Mouse (Mus musculus): Measurements from ENCODE around the gene Utf1. TPM values are rescaled to one million over a fixed set of nuclear protein-coding genes. Genes with fewer than 3 reads are reported as not detected.

Utf1 gene
- polyA plus RNA-seq (2016; fragmentation: Nextera tagmentation; extraction: Ambion mirVana): not detected in 2 replicates

GRCm38 (mm10) chr7:139943674-139944281, at the start of gene Utf1:
Gene Utf1, plus strand, starts transcription at chr7:139943789.
- WGBS: under 1% methylated on average over 59 of the region's 59 CpGs
- Histone ChIP-seq H3K4me1 (peaks cover 13% of the 10 kb centered on the region), H3K9me3 (no peaks in the 10 kb centered on the region), H3K9ac (0 out of 2 replicates have a peak within 1 kb of the TSS, but pooled peaks have one; percentile 25), H3K27me3 (peaks cover 85% of the 10 kb centered on the region), H3K4me2 (peak within 1 kb of the TSS; percentile 52), H3K27ac (no peak within 1 kb of the TSS), H3K36me3 (replicated peaks) (no peaks in the 10 kb centered on the region), H3K4me3 (replicated peaks) (peak within 1 kb of the TSS; percentile 36)
- ATAC-seq (ENCODE audit: low FRiP score): peak; percentile 30; the same call in 1 of the 2 replicates

- Histone ChIP-seq H3K4me1 (peaks cover 13% of the 10 kb centered on the region), H3K27ac (no peak within 1 kb of the TSS), H3K4me2 (peak within 1 kb of the TSS; percentile 88), H3K4me3 (replicated peaks) (peak within 1 kb of the TSS; percentile 53), H3K9ac (peak within 1 kb of the TSS; percentile 41), H3K36me3 (replicated peaks) (no peaks in the 10 kb centered on the region), H3K9me3 (no peaks in the 10 kb centered on the region), H3K27me3 (peaks cover 64% of the 10 kb centered on the region)
- WGBS: under 1% methylated on average over 50 of the region's 50 CpGs
- ATAC-seq (ENCODE audit: low FRiP score): peak; percentile 81
These were observed 48.7 kb upstream of the Utf1 start, which contains the start of gene Kndc1 for GRCm38 (mm10) chr7:139894655-139895557. Gene Kndc1, plus strand, starts transcription at chr7:139894696.

DNA sequence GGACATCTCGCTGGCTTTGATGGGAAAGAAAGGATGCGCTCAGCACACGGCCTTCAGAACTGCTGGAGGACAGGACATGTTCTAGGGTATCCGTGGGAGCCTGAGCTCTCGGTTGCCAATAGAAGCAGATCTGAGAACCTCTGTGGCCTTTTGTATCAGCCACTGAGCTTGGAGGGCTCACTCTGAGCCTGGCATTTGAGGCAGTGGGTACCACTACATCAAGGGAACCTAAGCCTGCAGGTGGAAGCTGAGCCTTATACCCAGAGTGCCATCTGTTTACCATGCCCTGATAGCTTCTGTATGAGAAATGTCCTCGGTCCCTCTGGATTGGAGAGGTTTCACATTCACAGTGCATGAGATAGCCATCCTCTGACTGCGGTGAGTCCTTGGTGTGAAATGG, 47.3 kb upstream of the Utf1 start:
- H3K4me2 ChIP-seq: no peak overlapping the region
- 83% methylated on average over 7 of the region's 7 CpGs for WGBS
- peaks cover 58% of the 10 kb centered on the region for H3K27me3 ChIP-seq

GRCm38 (mm10) chr7:139896796-139897195, 46.8 kb upstream of the Utf1 start:
- Histone ChIP-seq H3K36me3 (replicated peaks) (no peaks in the 10 kb centered on the region), H3K27me3 (peaks cover 58% of the 10 kb centered on the region), H3K4me1 (peaks cover 13% of the 10 kb centered on the region), H3K4me3 (replicated peaks) (no peak overlapping the region), H3K9ac (no peak overlapping the region), H3K27ac (no peak overlapping the region), H3K9me3 (no peaks in the 10 kb centered on the region), H3K4me2 (no peak overlapping the region)
- no peak for ATAC-seq (ENCODE audit: low FRiP score)
- 86% methylated on average over 7 of the region's 7 CpGs for WGBS

More for the DNA sequence above, 47.3 kb upstream of the Utf1 start:
- Histone ChIP-seq H3K4me3 (replicated peaks) (no peak overlapping the region), H3K9me3 (no peaks in the 10 kb centered on the region), H3K36me3 (replicated peaks) (no peaks in the 10 kb centered on the region), H3K4me1 (peaks cover 13% of the 10 kb centered on the region), H3K27ac (no peak overlapping the region), H3K9ac (no peak overlapping the region)
- ATAC-seq (ENCODE audit: low FRiP score): no peak

GRCm38 (mm10) chr7:139898606-139899005, 45.0 kb upstream of the Utf1 start:
- no peak for ATAC-seq (ENCODE audit: low FRiP score)
- Histone ChIP-seq H3K4me1 (peaks cover 13% of the 10 kb centered on the region), H3K9ac (no peak overlapping the region), H3K36me3 (replicated peaks) (no peaks in the 10 kb centered on the region), H3K9me3 (no peaks in the 10 kb centered on the region), H3K27me3 (peaks cover 47% of the 10 kb centered on the region), H3K4me3 (replicated peaks) (no peak overlapping the region), H3K27ac (no peak overlapping the region), H3K4me2 (no peak overlapping the region)
- WGBS: 95% methylated on average over 2 of the region's 2 CpGs

DNA sequence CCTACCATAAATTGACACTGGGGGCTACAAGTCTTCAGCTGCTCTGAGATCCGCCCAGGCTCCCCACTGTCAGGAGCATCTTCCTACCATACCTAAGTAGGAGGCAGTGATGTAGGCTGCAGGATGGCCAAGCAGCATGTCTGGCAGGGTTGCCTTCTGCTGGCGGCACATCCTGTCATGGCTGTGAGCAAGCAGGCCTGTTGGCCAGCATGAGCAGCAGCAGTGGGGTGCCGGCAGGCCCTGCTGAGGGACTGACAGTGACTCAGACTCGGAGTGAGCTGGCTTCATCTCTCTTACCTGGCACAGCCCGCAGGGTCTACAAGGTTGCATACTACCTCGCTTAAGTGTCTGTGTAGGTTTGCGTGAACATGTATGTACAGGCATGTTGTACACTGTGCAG, 44.1 kb upstream of the Utf1 start:
- 82% methylated on average over 7 of the region's 7 CpGs for WGBS
- Histone ChIP-seq H3K9me3 (no peaks in the 10 kb centered on the region), H3K4me3 (replicated peaks) (no peak overlapping the region), H3K27ac (no peak overlapping the region), H3K4me1 (peaks cover 9% of the 10 kb centered on the region), H3K4me2 (no peak overlapping the region), H3K9ac (no peak overlapping the region), H3K27me3 (peaks cover 38% of the 10 kb centered on the region), H3K36me3 (replicated peaks) (no peaks in the 10 kb centered on the region)
- no peak for ATAC-seq (ENCODE audit: low FRiP score)

- Histone ChIP-seq H3K36me3 (replicated peaks) (no peaks in the 10 kb centered on the region), H3K27me3 (peaks cover 28% of the 10 kb centered on the region), H3K27ac (no peak overlapping the region), H3K4me1 (peaks cover under 1% of the 10 kb centered on the region; the same call in 1 of the 2 replicates), H3K4me2 (no peak overlapping the region), H3K9me3 (no peaks in the 10 kb centered on the region), H3K4me3 (replicated peaks) (no peak overlapping the region), H3K9ac (no peak overlapping the region)
- no peak for ATAC-seq (ENCODE audit: low FRiP score)
- 92% methylated on average over 7 of the region's 7 CpGs for WGBS
These were observed 43.1 kb upstream of the Utf1 start for GRCm38 (mm10) chr7:139900456-139900855.

GRCm38 (mm10) chr7:139900896-139901295, 42.7 kb upstream of the Utf1 start:
- no peaks in the 10 kb centered on the region for H3K36me3 ChIP-seq (replicated peaks)
- ATAC-seq (ENCODE audit: low FRiP score): no peak
- H3K9me3 ChIP-seq: no peaks in the 10 kb centered on the region
- peaks cover 4% of the 10 kb centered on the region; the same call in 1 of the 2 replicates for H3K4me1 ChIP-seq
- no peak overlapping the region for H3K4me3 ChIP-seq (replicated peaks)
- no peak overlapping the region for H3K4me2 ChIP-seq
- 90% methylated on average over 6 of the region's 6 CpGs for WGBS
- H3K27me3 ChIP-seq: peaks cover 26% of the 10 kb centered on the region
- H3K27ac ChIP-seq: no peak overlapping the region
- no peak overlapping the region for H3K9ac ChIP-seq

DNA sequence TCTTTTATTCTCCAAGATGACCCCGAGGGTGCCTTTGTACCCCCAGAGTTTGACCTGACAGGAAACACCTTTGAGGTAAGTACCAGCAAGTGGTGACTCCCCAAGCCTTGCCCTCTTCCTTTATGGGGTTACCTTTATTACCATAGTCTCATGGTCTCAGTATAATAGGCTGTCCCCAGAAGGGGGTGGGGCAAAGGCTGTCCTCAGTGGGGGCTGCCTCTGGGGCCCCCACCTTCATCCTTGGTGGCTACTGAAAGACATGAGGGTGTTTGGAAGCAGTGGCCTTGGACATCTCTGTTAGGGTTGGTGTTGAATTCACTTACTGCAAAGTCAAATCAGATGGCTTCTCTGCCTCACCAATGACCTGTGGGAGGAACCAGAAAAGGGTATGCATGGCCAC, 41.6 kb upstream of the Utf1 start:
- no peak for ATAC-seq (ENCODE audit: low FRiP score)
- no peak overlapping the region for H3K4me3 ChIP-seq (replicated peaks)
- WGBS: 18% methylated on average over 1 of the region's 1 CpGs
- H3K27ac ChIP-seq: no peak overlapping the region
- H3K27me3 ChIP-seq: peaks cover 25% of the 10 kb centered on the region
- H3K4me1 ChIP-seq: peaks cover 4% of the 10 kb centered on the region; the same call in 1 of the 2 replicates
- no peak overlapping the region for H3K9ac ChIP-seq
- no peaks in the 10 kb centered on the region for H3K9me3 ChIP-seq
- no peak overlapping the region for H3K4me2 ChIP-seq
- H3K36me3 ChIP-seq (replicated peaks): no peaks in the 10 kb centered on the region

GRCm38 (mm10) chr7:139905261-139905660, 38.3 kb upstream of the Utf1 start:
- Histone ChIP-seq H3K27me3 (peaks cover 14% of the 10 kb centered on the region), H3K9me3 (no peaks in the 10 kb centered on the region), H3K9ac (no peak overlapping the region), H3K36me3 (replicated peaks) (no peaks in the 10 kb centered on the region), H3K4me2 (no peak overlapping the region), H3K4me3 (replicated peaks) (no peak overlapping the region), H3K4me1 (peaks cover 16% of the 10 kb centered on the region), H3K27ac (no peak overlapping the region)
- WGBS: 35% methylated on average over 6 of the region's 6 CpGs
- no peak for ATAC-seq (ENCODE audit: low FRiP score)

- peak; percentile 41; the same call in 1 of the 2 replicates for ATAC-seq (ENCODE audit: low FRiP score)
- Histone ChIP-seq H3K27me3 (peaks cover 14% of the 10 kb centered on the region), H3K9ac (no peak overlapping the region), H3K4me2 (no peak overlapping the region), H3K27ac (no peak overlapping the region), H3K9me3 (no peaks in the 10 kb centered on the region), H3K36me3 (replicated peaks) (no peaks in the 10 kb centered on the region), H3K4me1 (peaks cover 16% of the 10 kb centered on the region), H3K4me3 (replicated peaks) (no peak overlapping the region)
- 3% methylated on average over 6 of the region's 6 CpGs for WGBS
These were observed 37.9 kb upstream of the Utf1 start for GRCm38 (mm10) chr7:139905661-139906060.

- no peaks in the 10 kb centered on the region for H3K9me3 ChIP-seq
- ATAC-seq (ENCODE audit: low FRiP score): no peak
- H3K4me1 ChIP-seq: peaks cover 16% of the 10 kb centered on the region
- H3K27ac ChIP-seq: 0 out of 2 replicates have a peak overlapping the region, but pooled peaks have one; percentile 16
- H3K4me2 ChIP-seq: no peak overlapping the region
- H3K9ac ChIP-seq: no peak overlapping the region
- peaks cover 30% of the 10 kb centered on the region for H3K27me3 ChIP-seq
- no peak overlapping the region for H3K4me3 ChIP-seq (replicated peaks)
- H3K36me3 ChIP-seq (replicated peaks): no peaks in the 10 kb centered on the region
- 64% methylated on average over 5 of the region's 5 CpGs for WGBS
These were observed 35.4 kb upstream of the Utf1 start for GRCm38 (mm10) chr7:139908176-139908575.
